Mouse (Mus musculus): ENCODE measurements around the gene Ocel1. TPM values are rescaled to one million over a fixed set of nuclear protein-coding genes. Genes with fewer than 3 reads are reported as not detected.

Ocel1 gene
- polyA plus RNA-seq, 1 experiment from 2014 or later = 8.1 TPM

GRCm38 (mm10) chr8:71383396-71383795, 12.3 kb downstream of the Ocel1 start:
- H3K9ac ChIP-seq (ENCODE audit: low read depth, low read length) = peak overlapping the region; percentile 37; the same call in 1 of the 2 replicates
- no peak for ATAC-seq (replicated peaks; ENCODE audit: low FRiP score, low read depth)
- DNase-seq (ENCODE audit: low spot score) = no peak
- peak overlapping the region; percentile 99 for H3K27ac ChIP-seq
- no peak overlapping the region for H3K4me2 ChIP-seq (ENCODE audit: low read length)
- no peak overlapping the region for H3K4me3 ChIP-seq (replicated peaks; ENCODE audit: low read depth, low read length)
- H3K36me3 ChIP-seq (ENCODE audit: insufficient read depth, low read length) = no peaks in the 10 kb centered on the region
- no peaks in the 10 kb centered on the region for H3K9me3 ChIP-seq (replicated peaks; ENCODE audit: low read length)
- 20% methylated on average over 12 of the region's 12 CpGs for WGBS
- TF ChIP-seq CTCF (IDR thresholded peaks at IDR 0.05; ENCODE audit: low read depth) = no peak
- peaks cover 30% of the 10 kb centered on the region for H3K4me1 ChIP-seq (replicated peaks; ENCODE audit: insufficient read depth, low read length)
- H3K27me3 ChIP-seq (ENCODE audit: insufficient read depth, low read length) = no peaks in the 10 kb centered on the region

GRCm38 (mm10) chr8:71383860-71384259, 12.8 kb downstream of the Ocel1 start:
- no peak for DNase-seq (ENCODE audit: low spot score)
- no peak for TF ChIP-seq CTCF (IDR thresholded peaks at IDR 0.05; ENCODE audit: low read depth)
- H3K9ac ChIP-seq (ENCODE audit: low read depth, low read length) = peak overlapping the region; percentile 37; the same call in 1 of the 2 replicates
- no peak for ATAC-seq (replicated peaks; ENCODE audit: low FRiP score, low read depth)
- no peak overlapping the region for H3K4me2 ChIP-seq (ENCODE audit: low read length)
- 53% methylated on average over 3 of the region's 3 CpGs for WGBS
- H3K9me3 ChIP-seq (replicated peaks; ENCODE audit: low read length) = no peaks in the 10 kb centered on the region
- no peaks in the 10 kb centered on the region for H3K36me3 ChIP-seq (ENCODE audit: insufficient read depth, low read length)
- peak overlapping the region; percentile 99 for H3K27ac ChIP-seq
- H3K27me3 ChIP-seq (ENCODE audit: insufficient read depth, low read length) = no peaks in the 10 kb centered on the region
- H3K4me1 ChIP-seq (replicated peaks; ENCODE audit: insufficient read depth, low read length) = peaks cover 26% of the 10 kb centered on the region
- H3K4me3 ChIP-seq (replicated peaks; ENCODE audit: low read depth, low read length) = no peak overlapping the region

- Histone ChIP-seq H3K36me3 (ENCODE audit: insufficient read depth, low read length) (no peaks in the 10 kb centered on the region), H3K9me3 (replicated peaks; ENCODE audit: low read length) (no peaks in the 10 kb centered on the region), H3K4me2 (ENCODE audit: low read length) (no peak overlapping the region), H3K9ac (ENCODE audit: low read depth, low read length) (no peak overlapping the region), H3K4me3 (replicated peaks; ENCODE audit: low read depth, low read length) (no peak overlapping the region), H3K27ac (no peak overlapping the region), H3K27me3 (ENCODE audit: insufficient read depth, low read length) (no peaks in the 10 kb centered on the region), H3K4me1 (replicated peaks; ENCODE audit: insufficient read depth, low read length) (peaks cover 14% of the 10 kb centered on the region)
- ATAC-seq (replicated peaks; ENCODE audit: low FRiP score, low read depth) (no peak), DNase-seq (ENCODE audit: low spot score) (no peak)
- 74% methylated on average over 12 of the region's 12 CpGs for WGBS
- peak; percentile 35 for TF ChIP-seq CTCF (IDR thresholded peaks at IDR 0.05; ENCODE audit: low read depth)
Measured at GRCm38 (mm10) chr8:71385212-71385835, 14.2 kb downstream of the Ocel1 start.

GRCm38 (mm10) chr8:71388267-71388666, 17.2 kb downstream of the Ocel1 start:
- ATAC-seq (replicated peaks; ENCODE audit: low FRiP score, low read depth) = no peak
- H3K4me2 ChIP-seq (ENCODE audit: low read length) = no peak overlapping the region
- no peak for TF ChIP-seq CTCF (IDR thresholded peaks at IDR 0.05; ENCODE audit: low read depth)
- no peaks in the 10 kb centered on the region for H3K36me3 ChIP-seq (ENCODE audit: insufficient read depth, low read length)
- no peak overlapping the region for H3K27ac ChIP-seq
- peaks cover 6% of the 10 kb centered on the region for H3K4me1 ChIP-seq (replicated peaks; ENCODE audit: insufficient read depth, low read length)
- no peaks in the 10 kb centered on the region for H3K9me3 ChIP-seq (replicated peaks; ENCODE audit: low read length)
- 54% methylated on average over 1 of the region's 1 CpGs for WGBS
- no peak overlapping the region for H3K9ac ChIP-seq (ENCODE audit: low read depth, low read length)
- H3K27me3 ChIP-seq (ENCODE audit: insufficient read depth, low read length) = no peaks in the 10 kb centered on the region
- no peak for DNase-seq (ENCODE audit: low spot score)
- no peak overlapping the region for H3K4me3 ChIP-seq (replicated peaks; ENCODE audit: low read depth, low read length)

GRCm38 (mm10) chr8:71391696-71392095, 20.6 kb downstream of the Ocel1 start:
- Histone ChIP-seq H3K27ac (no peak overlapping the region), H3K4me2 (ENCODE audit: low read length) (no peak overlapping the region), H3K9me3 (replicated peaks; ENCODE audit: low read length) (no peaks in the 10 kb centered on the region), H3K27me3 (ENCODE audit: insufficient read depth, low read length) (no peaks in the 10 kb centered on the region), H3K36me3 (ENCODE audit: insufficient read depth, low read length) (no peaks in the 10 kb centered on the region), H3K9ac (ENCODE audit: low read depth, low read length) (no peak overlapping the region), H3K4me1 (replicated peaks; ENCODE audit: insufficient read depth, low read length) (no peaks in the 10 kb centered on the region; the same call in 1 of the 2 replicates), H3K4me3 (replicated peaks; ENCODE audit: low read depth, low read length) (no peak overlapping the region)
- no peak for TF ChIP-seq CTCF (IDR thresholded peaks at IDR 0.05; ENCODE audit: low read depth)
- ATAC-seq (replicated peaks; ENCODE audit: low FRiP score, low read depth) = no peak
- WGBS = 89% methylated on average over 2 of the region's 2 CpGs
- no peak for DNase-seq (ENCODE audit: low spot score)

- DNase-seq (ENCODE audit: low spot score) (no peak), ATAC-seq (replicated peaks; ENCODE audit: low FRiP score, low read depth) (no peak)
- H3K4me1 ChIP-seq (replicated peaks; ENCODE audit: insufficient read depth, low read length) = peaks cover 2% of the 10 kb centered on the region
- H3K27ac ChIP-seq = no peak overlapping the region
- H3K9me3 ChIP-seq (replicated peaks; ENCODE audit: low read length) = no peaks in the 10 kb centered on the region
- no peak for TF ChIP-seq CTCF (IDR thresholded peaks at IDR 0.05; ENCODE audit: low read depth)
- H3K27me3 ChIP-seq (ENCODE audit: insufficient read depth, low read length) = no peaks in the 10 kb centered on the region
- H3K4me3 ChIP-seq (replicated peaks; ENCODE audit: low read depth, low read length) = no peak overlapping the region
- H3K36me3 ChIP-seq (ENCODE audit: insufficient read depth, low read length) = no peaks in the 10 kb centered on the region
- no peak overlapping the region for H3K4me2 ChIP-seq (ENCODE audit: low read length)
- no peak overlapping the region for H3K9ac ChIP-seq (ENCODE audit: low read depth, low read length)
- WGBS = 77% methylated on average over 5 of the region's 5 CpGs
Measured at GRCm38 (mm10) chr8:71392391-71392790, 21.3 kb downstream of the Ocel1 start.

Data from kidney, postnatal 0 days (tissue).